Mouse (Mus musculus): ENCODE data around the gene Slc2a9.
A peak's percentile ranks its signal among the peaks of the same experiment; 100 is the strongest.

Slc2a9 gene

DNA sequence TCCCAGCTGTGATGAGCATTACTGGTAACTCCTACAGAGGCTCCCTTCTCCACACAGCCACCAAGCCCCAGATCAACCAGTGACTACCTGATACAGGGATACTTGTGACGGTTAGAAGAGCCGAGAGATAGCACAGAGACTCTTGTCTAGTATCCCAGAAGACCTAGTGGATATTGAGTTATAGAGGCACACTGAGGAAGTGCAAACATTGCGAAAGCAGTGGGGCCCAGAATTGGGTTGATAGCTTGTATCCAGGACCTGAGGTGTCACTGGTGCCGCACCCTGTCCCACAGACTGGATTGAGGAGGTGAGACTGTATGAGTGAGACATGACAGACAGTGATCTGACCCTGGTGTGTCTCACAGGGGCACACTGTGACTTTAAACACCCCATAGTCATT lies at the start of gene Slc2a9:
Slc2a9 (minus strand) TSS at position 152 of the 400 bp plus-strand sequence.
- DNase-seq (ENCODE audit: low spot score): no peak

GRCm38 (mm10) chr5:38552615-38553014 lies 49.7 kb upstream of the Slc2a9 start:
- DNase-seq (ENCODE audit: low spot score): no peak

- no peak for DNase-seq (ENCODE audit: low spot score)
These were observed 47.4 kb upstream of the Slc2a9 start for GRCm38 (mm10) chr5:38550221-38550768.

GRCm38 (mm10) chr5:38549461-38549909 lies 46.5 kb upstream of the Slc2a9 start:
- DNase-seq (ENCODE audit: low spot score): no peak

DNA sequence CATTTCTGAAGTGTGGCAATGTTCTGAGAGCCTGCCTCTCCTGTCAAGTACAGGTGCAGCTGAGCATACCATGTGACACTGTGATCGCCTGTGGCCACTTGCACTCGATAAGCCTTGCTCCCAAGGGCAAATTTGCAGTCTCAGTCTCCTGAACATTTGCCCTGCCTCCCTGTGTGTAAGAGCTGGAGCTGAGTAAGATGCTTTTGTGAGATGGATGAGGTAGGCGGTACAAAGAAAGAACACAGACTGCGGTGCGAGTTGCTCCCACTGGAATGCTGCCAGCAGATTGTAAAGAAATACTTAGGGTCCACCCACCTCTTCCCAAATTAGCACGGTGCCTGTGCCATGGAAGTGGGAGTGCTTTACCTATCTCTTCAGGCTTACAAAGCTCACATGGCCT lies 44.4 kb upstream of the Slc2a9 start:
- no peak for DNase-seq (ENCODE audit: low spot score)

GRCm38 (mm10) chr5:38544423-38545415 lies 41.8 kb upstream of the Slc2a9 start:
- no peak for DNase-seq (ENCODE audit: low spot score)

DNA sequence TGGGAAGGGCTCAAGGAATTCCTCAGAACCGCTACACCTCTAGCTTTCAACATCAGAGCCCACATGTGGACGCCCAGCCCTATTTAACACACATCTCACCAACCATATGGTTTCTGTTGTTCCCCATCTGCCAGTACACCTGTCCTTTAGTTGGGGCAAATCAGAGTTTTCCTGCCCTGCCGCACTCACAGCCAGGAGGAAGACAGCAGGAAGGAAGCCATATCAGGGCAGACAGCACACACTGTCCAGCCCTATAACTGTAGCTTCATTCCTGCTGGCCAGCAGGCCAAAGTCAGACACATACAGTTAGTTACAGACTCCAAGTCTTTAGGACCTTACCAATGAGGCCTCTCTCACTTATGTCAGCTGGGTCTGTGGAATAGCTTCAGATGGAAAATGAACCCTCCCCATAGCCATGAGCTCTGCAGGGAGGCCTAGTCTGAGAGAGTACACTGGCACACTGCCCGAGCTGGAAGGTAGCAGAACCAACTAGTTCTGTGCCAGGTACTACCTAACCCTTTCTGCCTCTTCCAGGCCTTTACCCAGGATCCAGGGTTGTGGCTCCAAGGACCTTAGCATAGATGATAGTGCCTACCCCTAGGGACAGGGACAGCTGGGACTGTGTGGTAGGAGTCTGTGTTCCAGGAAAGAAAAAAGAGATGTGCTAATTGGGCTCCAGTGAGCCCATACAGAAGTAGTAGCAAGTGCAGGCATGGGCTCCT lies 40.7 kb upstream of the Slc2a9 start:
- DNase-seq (ENCODE audit: low spot score): peak; percentile 28

DNA sequence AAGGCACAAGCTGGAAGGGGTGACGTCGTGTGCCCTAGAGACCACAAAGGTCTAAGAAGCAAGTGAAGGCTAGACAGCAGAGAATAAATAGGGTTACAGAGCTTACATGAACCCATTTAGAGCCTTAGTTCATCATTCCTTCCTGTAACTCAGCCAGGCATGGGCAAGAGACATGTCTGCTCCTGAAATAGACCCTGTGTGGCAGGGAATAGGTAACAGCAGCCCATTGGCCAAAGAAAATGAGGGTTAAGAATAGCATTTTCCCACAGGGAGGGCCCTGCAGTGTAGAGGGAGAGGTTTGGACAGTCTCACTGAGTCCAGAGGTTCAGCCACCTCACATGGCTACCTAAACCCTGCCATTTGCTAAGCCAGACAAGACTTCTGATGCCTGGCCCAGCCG lies 38.8 kb upstream of the Slc2a9 start:
- no peak for DNase-seq (ENCODE audit: low spot score)

- DNase-seq (ENCODE audit: low spot score): no peak
These were observed 38.0 kb upstream of the Slc2a9 start for GRCm38 (mm10) chr5:38540898-38541297.

- no peak for DNase-seq (ENCODE audit: low spot score)
These were observed 35.6 kb upstream of the Slc2a9 start for GRCm38 (mm10) chr5:38538508-38538907.

DNA sequence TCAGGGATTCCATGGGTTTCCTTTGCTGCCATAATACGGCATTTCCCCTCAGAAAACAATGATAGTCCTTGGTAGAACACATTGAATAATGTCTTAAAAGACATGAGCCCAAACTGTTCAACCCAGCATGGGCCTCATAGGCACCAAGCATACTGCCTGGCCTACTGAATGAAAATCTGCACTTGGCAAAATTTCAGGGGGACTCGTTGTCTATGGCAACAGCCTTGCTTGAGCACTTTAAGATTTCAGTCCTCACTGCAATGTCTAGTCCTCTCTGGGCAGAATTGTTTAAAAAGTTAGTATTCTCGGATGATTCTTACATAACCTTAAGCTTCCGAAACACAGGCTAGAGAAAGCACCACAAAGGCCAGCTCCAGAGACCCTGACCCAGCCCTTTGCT lies 34.9 kb upstream of the Slc2a9 start:
- DNase-seq (ENCODE audit: low spot score): no peak

DNA sequence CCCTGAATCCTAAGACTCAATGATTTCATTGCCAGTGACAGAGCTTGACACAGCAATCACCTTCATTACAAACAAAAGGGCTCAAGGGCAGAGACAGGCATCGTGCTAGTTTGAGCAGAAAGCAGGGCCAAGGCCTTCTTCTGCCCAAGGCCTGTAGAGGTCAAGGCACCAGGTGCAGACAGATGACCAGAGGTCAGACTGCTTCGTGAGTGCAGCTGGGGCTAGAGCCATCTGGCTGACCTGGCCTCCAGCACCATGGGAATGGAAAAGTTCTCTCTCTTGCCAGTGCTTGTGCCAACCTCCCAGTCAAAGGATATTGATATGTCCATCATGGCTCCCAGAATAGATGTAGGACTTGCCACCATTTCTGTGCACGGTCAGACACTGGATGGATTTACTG lies 33.9 kb upstream of the Slc2a9 start:
- DNase-seq (ENCODE audit: low spot score): no peak

GRCm38 (mm10) chr5:38532084-38532483 lies 29.1 kb upstream of the Slc2a9 start:
- DNase-seq (ENCODE audit: low spot score): no peak

- no peak for DNase-seq (ENCODE audit: low spot score)
These were observed 26.9 kb upstream of the Slc2a9 start for GRCm38 (mm10) chr5:38529724-38530428.

DNA sequence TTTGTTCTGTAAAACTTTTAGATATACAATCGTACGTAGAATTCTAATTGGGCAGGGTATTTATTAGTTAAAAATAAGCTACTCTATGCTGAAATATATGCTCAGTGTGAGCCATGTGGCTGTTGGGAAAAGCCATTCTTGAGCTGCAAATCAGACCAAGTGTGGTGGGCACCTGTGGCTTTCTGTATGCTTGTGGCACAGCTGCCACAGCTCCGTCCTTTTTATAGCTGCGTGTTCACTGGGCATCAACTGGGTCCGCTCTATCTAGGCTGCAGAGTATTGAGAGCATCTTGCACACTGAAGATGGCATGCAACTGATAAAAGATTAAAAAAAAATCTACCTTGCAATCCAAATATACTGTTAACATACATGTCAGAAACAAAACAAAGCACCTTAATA lies 20.0 kb upstream of the Slc2a9 start:
- DNase-seq (ENCODE audit: low spot score): no peak

DNA sequence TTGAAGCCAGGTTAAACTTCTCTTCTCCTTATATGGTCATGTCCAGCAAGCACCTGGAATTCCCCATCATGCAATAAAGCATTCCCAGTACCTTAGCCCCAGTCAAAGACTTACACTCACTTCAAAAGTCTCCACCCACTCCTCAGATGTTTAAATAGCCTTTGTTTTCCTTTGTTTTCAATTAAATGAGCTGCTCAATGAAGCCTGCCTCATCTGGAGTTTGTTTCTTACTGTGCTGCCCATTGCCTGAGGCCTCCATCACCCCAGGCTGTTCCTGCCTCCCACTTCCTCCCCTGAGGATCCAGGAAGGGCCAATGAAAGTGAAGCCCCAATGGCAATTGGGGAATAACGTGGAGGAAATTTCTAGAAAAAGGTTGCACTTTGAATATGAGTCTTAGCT lies 17.9 kb upstream of the Slc2a9 start:
- no peak for DNase-seq (ENCODE audit: low spot score)

GRCm38 (mm10) chr5:38516267-38516666 lies 13.3 kb upstream of the Slc2a9 start:
- DNase-seq (ENCODE audit: low spot score): peak; percentile 15

DNA sequence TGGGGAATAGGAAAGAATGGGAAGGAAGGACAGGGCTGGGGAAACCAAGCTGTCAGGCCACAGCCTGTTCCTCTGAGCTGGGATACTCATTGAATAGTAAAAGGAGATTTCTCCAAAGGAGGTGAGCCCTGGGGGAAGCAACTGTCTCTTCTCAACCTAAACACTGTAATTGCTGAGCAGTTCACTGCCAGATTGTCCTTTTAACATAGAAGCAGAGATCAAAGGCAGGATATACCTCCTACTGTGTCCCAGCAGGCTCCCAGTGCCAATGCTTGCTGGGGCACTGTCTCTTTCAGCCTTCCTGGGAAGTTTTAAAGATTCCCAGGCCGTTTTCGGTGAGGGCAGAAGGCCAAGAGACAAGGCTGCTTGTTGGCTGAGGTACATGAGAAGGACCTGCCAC lies 10.0 kb upstream of the Slc2a9 start:
- DNase-seq (ENCODE audit: low spot score): no peak

- no peak for DNase-seq (ENCODE audit: low spot score)
These were observed 6.6 kb upstream of the Slc2a9 start for GRCm38 (mm10) chr5:38509568-38509967.

DNA sequence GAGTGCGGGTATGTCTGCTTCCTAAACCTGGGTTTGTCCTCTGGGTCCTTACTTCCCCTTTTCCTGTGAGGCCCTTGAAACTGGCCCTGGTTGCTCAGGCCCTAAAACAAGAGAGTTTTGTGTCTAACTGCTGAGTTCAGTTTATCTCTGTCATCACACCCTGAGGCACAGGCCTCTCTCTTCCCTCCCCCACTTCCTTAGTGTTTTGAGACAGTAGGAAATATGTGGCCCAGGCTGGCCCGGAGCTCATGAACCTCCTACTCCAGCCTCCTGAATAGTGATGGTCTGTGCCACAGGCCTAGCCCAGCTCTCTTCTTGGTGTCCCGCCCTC lies 2.5 kb upstream of the Slc2a9 start:
- DNase-seq (ENCODE audit: low spot score): no peak

DNA sequence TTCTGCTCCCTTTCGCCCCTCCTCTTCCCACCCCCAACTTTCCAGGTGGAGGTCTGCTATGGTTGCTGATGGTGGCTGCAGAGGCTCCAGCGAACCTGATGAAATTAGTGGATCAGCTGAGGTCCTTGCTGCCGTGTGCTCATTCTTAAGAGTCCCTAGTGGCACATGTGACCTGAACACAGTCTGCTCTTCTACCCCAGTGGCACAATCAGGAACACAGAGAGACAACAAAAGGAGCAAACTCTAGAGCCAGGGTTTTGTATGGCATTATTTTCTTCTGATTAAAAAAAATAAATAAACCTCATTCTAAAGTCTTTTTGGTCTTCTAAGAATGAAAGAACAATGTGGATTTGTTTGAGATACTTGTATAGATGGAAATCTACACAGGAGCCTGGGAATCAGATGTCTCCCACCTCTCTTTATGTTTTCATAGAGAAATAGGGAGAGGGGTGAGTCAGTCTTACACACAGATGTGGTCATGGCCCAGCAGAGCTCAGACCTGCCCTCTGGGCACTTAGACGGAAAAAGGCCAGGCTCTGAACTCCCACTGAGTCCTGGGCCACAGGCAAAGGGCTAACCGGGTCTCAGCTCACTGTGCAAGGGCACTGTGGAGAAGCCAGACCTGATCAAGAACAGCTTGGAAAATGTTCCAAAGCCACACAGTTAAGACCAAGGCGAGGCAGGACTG lies 1.9 kb upstream of the Slc2a9 start:
- no peak for DNase-seq (ENCODE audit: low spot score)

- DNase-seq (ENCODE audit: low spot score): no peak
These were observed 1.2 kb upstream of the Slc2a9 start for GRCm38 (mm10) chr5:38504116-38504515.

All from urinary bladder, postnatal 14 days (tissue).